Mouse (Mus musculus): ENCODE measurements around the gene Card14. TPM values are rescaled to one million over a fixed set of nuclear protein-coding genes. Genes with fewer than 3 reads are reported as not detected.

The Card14 gene
- polyA plus RNA-seq, 1 experiment from 2014 or later, result not detected

DNA sequence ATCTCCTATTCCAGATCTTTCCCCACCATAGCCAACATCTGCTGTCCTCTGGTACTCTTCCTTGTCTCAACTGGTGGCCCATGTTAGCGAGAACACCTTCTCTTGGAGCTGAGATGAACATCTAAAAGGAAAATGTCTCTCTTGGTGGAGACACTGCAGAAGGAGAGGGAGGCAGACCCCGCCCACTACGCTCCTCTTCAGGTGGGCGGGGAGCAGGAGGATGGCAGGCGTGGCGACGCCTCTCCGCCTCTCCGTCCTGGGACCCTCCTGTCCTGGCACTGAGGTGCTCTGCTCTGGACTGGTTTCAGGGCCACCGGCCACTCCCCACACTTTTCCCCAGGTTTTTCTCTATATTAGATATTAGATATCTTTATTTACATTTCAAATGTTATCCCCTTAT is 3.1 kb downstream of the Card14 start:
- H3K9me3 ChIP-seq (replicated peaks), result no peaks in the 10 kb centered on the region
- no peaks in the 10 kb centered on the region for H3K36me3 ChIP-seq
- peaks cover 18% of the 10 kb centered on the region; the same call in 1 of the 2 replicates for H3K27me3 ChIP-seq (ENCODE audit: low read depth, poor library complexity, severe bottlenecking)
- no peak overlapping the region for H3K27ac ChIP-seq (replicated peaks)
- 18% methylated on average over 10 of the region's 10 CpGs for WGBS
- no peak for DNase-seq (ENCODE audit: low spot score)
- H3K4me3 ChIP-seq, result no peak overlapping the region
- peaks cover 22% of the 10 kb centered on the region for H3K4me1 ChIP-seq

DNA sequence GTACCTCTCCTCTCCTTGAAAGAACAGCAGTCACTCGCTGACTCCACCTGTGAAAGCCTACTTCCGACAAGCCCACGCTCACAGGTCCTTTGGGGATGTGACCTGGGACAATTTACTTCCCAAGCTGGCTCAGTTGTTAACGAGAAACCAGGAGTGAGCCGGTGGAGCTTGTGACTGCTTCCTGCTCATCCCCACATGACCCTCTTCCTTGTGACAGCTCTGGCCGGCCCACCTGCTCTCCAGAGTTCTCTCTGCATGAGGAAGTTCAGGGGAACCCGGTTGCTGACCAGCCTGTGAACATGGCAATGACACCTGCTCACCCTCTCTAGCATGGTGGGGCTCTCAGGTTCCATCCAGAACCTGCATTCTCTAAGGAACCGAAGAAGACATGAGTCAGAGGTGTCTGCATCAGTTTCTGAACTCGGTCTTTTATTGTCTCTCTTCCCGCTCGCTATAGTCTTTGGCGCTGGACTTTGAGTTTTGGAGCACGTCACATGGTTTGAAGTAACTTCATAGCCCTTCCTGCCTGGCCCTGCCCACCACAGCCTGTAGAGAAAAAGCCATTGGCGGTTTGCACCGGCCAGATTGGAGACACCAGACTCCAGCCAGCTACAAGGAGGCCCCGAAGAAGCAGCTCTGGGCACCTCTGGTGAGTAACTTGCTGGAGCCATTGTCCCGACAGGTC is 6.8 kb downstream of the Card14 start:
- Histone ChIP-seq H3K36me3 (no peaks in the 10 kb centered on the region), H3K4me1 (no peaks in the 10 kb centered on the region), H3K27me3 (ENCODE audit: low read depth, poor library complexity, severe bottlenecking) (0 out of 2 replicates have a peak, but pooled peaks cover 6% of the 10 kb centered on the region), H3K27ac (replicated peaks) (no peak overlapping the region), H3K9me3 (replicated peaks) (no peaks in the 10 kb centered on the region), H3K4me3 (no peak overlapping the region)
- 84% methylated on average over 17 of the region's 17 CpGs for WGBS
- DNase-seq (ENCODE audit: low spot score), result no peak

GRCm38 (mm10) chr11:119316720-119317119 is 9.2 kb downstream of the Card14 start:
- Histone ChIP-seq H3K27me3 (ENCODE audit: low read depth, poor library complexity, severe bottlenecking) (no peaks in the 10 kb centered on the region), H3K4me1 (no peaks in the 10 kb centered on the region), H3K36me3 (no peaks in the 10 kb centered on the region), H3K27ac (replicated peaks) (no peak overlapping the region), H3K9me3 (replicated peaks) (no peaks in the 10 kb centered on the region), H3K4me3 (no peak overlapping the region)
- DNase-seq (ENCODE audit: low spot score), result no peak
- WGBS, result 91% methylated on average over 4 of the region's 4 CpGs

GRCm38 (mm10) chr11:119322521-119322920 is 15.0 kb downstream of the Card14 start:
- Histone ChIP-seq H3K36me3 (no peaks in the 10 kb centered on the region), H3K9me3 (replicated peaks) (peaks cover 8% of the 10 kb centered on the region; the same call in 1 of the 2 replicates), H3K4me1 (no peaks in the 10 kb centered on the region), H3K4me3 (no peak overlapping the region), H3K27me3 (ENCODE audit: low read depth, poor library complexity, severe bottlenecking) (peaks cover 5% of the 10 kb centered on the region), H3K27ac (replicated peaks) (no peak overlapping the region)
- WGBS, result 84% methylated on average over 13 of the region's 13 CpGs
- no peak for DNase-seq (ENCODE audit: low spot score)

- no peak for DNase-seq (ENCODE audit: low spot score)
- 81% methylated on average over 1 of the region's 1 CpGs for WGBS
- H3K27me3 ChIP-seq (ENCODE audit: low read depth, poor library complexity, severe bottlenecking), result peaks cover 5% of the 10 kb centered on the region
- H3K4me1 ChIP-seq, result no peaks in the 10 kb centered on the region
- no peak overlapping the region for H3K27ac ChIP-seq (replicated peaks)
- H3K36me3 ChIP-seq, result no peaks in the 10 kb centered on the region
- H3K9me3 ChIP-seq (replicated peaks), result peaks cover 8% of the 10 kb centered on the region; the same call in 1 of the 2 replicates
- no peak overlapping the region for H3K4me3 ChIP-seq
Measured at GRCm38 (mm10) chr11:119325068-119325467, 17.5 kb downstream of the Card14 start.

- H3K4me1 ChIP-seq, result 0 out of 2 replicates have a peak, but pooled peaks cover 3% of the 10 kb centered on the region
- no peak overlapping the region for H3K4me3 ChIP-seq
- H3K9me3 ChIP-seq (replicated peaks), result no peaks in the 10 kb centered on the region
- peaks cover 8% of the 10 kb centered on the region; the same call in 1 of the 2 replicates for H3K27me3 ChIP-seq (ENCODE audit: low read depth, poor library complexity, severe bottlenecking)
- H3K27ac ChIP-seq (replicated peaks), result no peak overlapping the region
- WGBS, result 72% methylated on average over 4 of the region's 4 CpGs
- H3K36me3 ChIP-seq, result no peaks in the 10 kb centered on the region
- no peak for DNase-seq (ENCODE audit: low spot score)
Measured at GRCm38 (mm10) chr11:119330592-119330991, 23.0 kb downstream of the Card14 start.

GRCm38 (mm10) chr11:119331970-119332369 is 24.4 kb downstream of the Card14 start:
- H3K27ac ChIP-seq (replicated peaks), result no peak overlapping the region
- WGBS, result 47% methylated on average over 3 of the region's 3 CpGs
- H3K4me3 ChIP-seq, result no peak overlapping the region
- no peaks in the 10 kb centered on the region for H3K36me3 ChIP-seq
- no peaks in the 10 kb centered on the region for H3K9me3 ChIP-seq (replicated peaks)
- 0 out of 2 replicates have a peak, but pooled peaks cover 3% of the 10 kb centered on the region for H3K4me1 ChIP-seq
- DNase-seq (ENCODE audit: low spot score), result no peak
- peaks cover 8% of the 10 kb centered on the region; the same call in 1 of the 2 replicates for H3K27me3 ChIP-seq (ENCODE audit: low read depth, poor library complexity, severe bottlenecking)

DNA sequence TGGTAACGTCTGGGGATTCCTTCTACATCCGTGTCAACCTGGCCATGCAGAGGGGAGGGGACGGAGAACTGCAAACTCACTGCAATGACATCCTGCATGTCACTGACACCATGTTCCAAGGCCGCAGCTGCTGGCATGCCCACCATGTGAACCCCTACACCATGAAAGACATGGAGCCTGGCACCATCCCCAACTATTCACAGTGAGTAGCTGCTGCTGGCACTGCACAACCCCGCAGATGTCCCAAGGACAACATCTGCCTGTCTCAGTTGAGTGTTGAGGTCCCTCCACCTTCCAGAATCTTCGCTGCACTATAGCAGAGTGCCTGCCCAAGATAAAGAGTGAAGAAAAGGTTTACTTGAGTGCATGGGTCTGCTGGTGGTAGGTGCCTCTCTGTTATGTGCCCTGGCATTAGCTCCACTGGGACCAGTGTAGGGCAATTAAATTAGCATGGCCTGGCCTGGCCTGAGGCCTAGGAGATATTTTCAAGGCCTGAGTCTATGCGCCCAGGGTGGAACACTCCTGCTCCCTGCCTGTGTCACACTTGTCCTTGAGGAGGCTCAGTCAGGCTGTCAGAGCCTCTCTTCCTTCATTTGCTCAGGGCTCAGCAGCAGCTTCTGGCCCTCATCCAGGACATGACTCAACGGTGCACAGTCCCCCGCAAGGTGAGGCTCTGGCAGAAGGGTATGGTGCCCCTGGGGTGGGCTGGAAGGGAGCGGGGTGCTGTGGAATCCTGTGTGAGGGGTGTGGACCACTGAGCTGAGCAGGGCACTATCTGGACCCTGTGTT is 30.9 kb downstream of the Card14 start:
- DNase-seq (ENCODE audit: low spot score), result no peak
- H3K9me3 ChIP-seq (replicated peaks), result no peaks in the 10 kb centered on the region
- H3K36me3 ChIP-seq, result no peaks in the 10 kb centered on the region
- no peaks in the 10 kb centered on the region for H3K4me1 ChIP-seq
- H3K27ac ChIP-seq (replicated peaks), result no peak overlapping the region
- 84% methylated on average over 10 of the region's 10 CpGs for WGBS
- H3K4me3 ChIP-seq, result no peak overlapping the region
- H3K27me3 ChIP-seq (ENCODE audit: low read depth, poor library complexity, severe bottlenecking), result no peaks in the 10 kb centered on the region; the same call in 1 of the 2 replicates

- Histone ChIP-seq H3K9me3 (replicated peaks) (no peaks in the 10 kb centered on the region), H3K36me3 (no peaks in the 10 kb centered on the region), H3K27me3 (ENCODE audit: low read depth, poor library complexity, severe bottlenecking) (no peaks in the 10 kb centered on the region; the same call in 1 of the 2 replicates), H3K4me1 (no peaks in the 10 kb centered on the region), H3K4me3 (no peak overlapping the region), H3K27ac (replicated peaks) (no peak overlapping the region)
- 59% methylated on average over 5 of the region's 5 CpGs for WGBS
- DNase-seq (ENCODE audit: low spot score), result no peak
Measured at GRCm38 (mm10) chr11:119339179-119339578, 31.6 kb downstream of the Card14 start.

DNA sequence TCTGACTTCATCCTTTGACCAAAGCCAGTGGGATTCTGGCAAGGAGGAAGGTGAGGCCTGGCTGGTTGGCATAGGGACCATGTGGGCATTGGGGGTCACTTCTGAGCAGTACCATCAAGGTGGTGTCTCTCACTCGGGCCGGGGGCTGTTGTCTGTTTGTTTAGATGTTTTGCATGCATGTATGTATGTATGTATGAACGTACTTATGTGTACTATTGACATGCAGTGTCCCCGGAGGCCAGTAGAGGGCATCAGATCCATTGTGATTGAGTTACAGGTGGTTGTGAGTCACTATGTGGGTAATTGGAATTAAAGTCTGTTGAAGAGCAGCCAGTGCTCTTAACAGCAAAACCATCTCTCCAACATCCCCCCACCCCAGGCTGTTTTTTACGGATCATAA is 32.1 kb downstream of the Card14 start:
- DNase-seq (ENCODE audit: low spot score), result peak; percentile 73
- no peak overlapping the region for H3K27ac ChIP-seq (replicated peaks)
- H3K36me3 ChIP-seq, result no peaks in the 10 kb centered on the region
- H3K27me3 ChIP-seq (ENCODE audit: low read depth, poor library complexity, severe bottlenecking), result no peaks in the 10 kb centered on the region; the same call in 1 of the 2 replicates
- no peaks in the 10 kb centered on the region for H3K4me1 ChIP-seq
- no peak overlapping the region for H3K4me3 ChIP-seq
- no peaks in the 10 kb centered on the region for H3K9me3 ChIP-seq (replicated peaks)
- WGBS, result 11% methylated on average over 5 of the region's 5 CpGs

DNA sequence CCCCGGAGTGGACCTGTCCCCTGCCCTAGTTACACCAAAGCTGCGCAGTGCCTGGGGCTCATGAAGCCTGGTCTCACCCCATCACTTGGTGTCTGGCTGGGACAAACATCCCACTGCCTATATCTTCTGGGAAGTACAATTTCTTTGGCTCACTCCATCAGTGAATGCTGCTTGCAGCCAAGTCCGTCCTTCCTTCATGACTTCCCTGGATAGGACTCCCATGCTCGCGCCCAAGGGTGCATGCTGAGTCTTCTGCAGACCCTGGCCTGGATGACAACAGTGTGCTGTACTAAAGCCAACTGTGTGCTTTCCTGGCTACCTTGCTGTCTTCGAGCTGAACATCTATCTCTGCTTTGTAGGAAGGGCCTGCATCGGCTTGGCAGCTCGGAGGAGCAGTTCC is 36.6 kb downstream of the Card14 start:
- Histone ChIP-seq H3K36me3 (peaks cover 18% of the 10 kb centered on the region), H3K27me3 (ENCODE audit: low read depth, poor library complexity, severe bottlenecking) (no peaks in the 10 kb centered on the region), H3K9me3 (replicated peaks) (no peaks in the 10 kb centered on the region), H3K4me3 (no peak overlapping the region), H3K4me1 (no peaks in the 10 kb centered on the region), H3K27ac (replicated peaks) (no peak overlapping the region)
- 85% methylated on average over 8 of the region's 8 CpGs for WGBS
- no peak for DNase-seq (ENCODE audit: low spot score)

GRCm38 (mm10) chr11:119344865-119345264 is 37.3 kb downstream of the Card14 start:
- H3K9me3 ChIP-seq (replicated peaks), result no peaks in the 10 kb centered on the region
- DNase-seq (ENCODE audit: low spot score), result no peak
- H3K27me3 ChIP-seq (ENCODE audit: low read depth, poor library complexity, severe bottlenecking), result no peaks in the 10 kb centered on the region
- peaks cover 18% of the 10 kb centered on the region for H3K36me3 ChIP-seq
- H3K4me1 ChIP-seq, result no peaks in the 10 kb centered on the region
- no peak overlapping the region for H3K4me3 ChIP-seq
- no peak overlapping the region for H3K27ac ChIP-seq (replicated peaks)
- 77% methylated on average over 6 of the region's 6 CpGs for WGBS

DNA sequence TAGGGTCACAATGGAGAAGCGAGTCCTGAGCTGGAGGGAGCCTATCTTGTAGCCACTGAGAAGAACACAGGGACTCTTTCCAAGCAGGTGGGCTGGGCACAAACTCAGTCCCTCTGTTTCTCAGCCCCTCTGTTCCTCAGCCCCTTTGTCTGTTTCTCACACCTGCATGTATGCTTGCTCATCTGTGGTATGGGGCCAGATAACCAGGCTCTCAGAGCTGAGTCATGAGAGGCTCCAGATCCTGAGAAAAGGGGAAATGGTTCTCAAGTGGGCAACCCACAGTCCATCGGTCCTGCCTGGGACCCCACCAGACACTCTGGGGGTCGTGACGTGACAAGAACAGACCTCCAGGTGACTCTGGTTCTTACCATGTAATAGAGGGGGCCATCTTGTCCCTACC is 39.6 kb downstream of the Card14 start:
- H3K36me3 ChIP-seq, result peaks cover 24% of the 10 kb centered on the region
- H3K4me1 ChIP-seq, result no peaks in the 10 kb centered on the region
- no peaks in the 10 kb centered on the region for H3K9me3 ChIP-seq (replicated peaks)
- WGBS, result 84% methylated on average over 4 of the region's 4 CpGs
- no peak overlapping the region for H3K27ac ChIP-seq (replicated peaks)
- no peaks in the 10 kb centered on the region for H3K27me3 ChIP-seq (ENCODE audit: low read depth, poor library complexity, severe bottlenecking)
- H3K4me3 ChIP-seq, result no peak overlapping the region
- DNase-seq (ENCODE audit: low spot score), result no peak
